Mouse (Mus musculus) brown adipose tissue, adult 24 weeks (tissue): ENCODE data around the gene Eif2ak3. TPM values are rescaled to one million over a fixed set of nuclear protein-coding genes. Genes with fewer than 3 reads are reported as not detected.

Experiments
- H3K27ac ChIP-seq: fragments of 200-500 bp; replicated peaks from 2 replicates; pipeline ENCODE4 v1.5.1; 2012; ENCODE audit warnings: low read depth, mild to moderate bottlenecking, low read length
- H3K4me1 ChIP-seq: fragments of 200-500 bp; 2 replicates; pipeline ENCODE4 v1.6.1; 2012; ENCODE audit warnings: low read length, mixed read lengths; ENCODE audit not compliant: control insufficient read depth, insufficient read depth, insufficient read length
- H3K4me3 ChIP-seq: fragments of 200-500 bp; 2 replicates; pipeline ENCODE4 v1.5.1; 2012; ENCODE audit warnings: low read depth, mild to moderate bottlenecking, low read length, moderate library complexity; ENCODE audit not compliant: insufficient read depth
- polyA plus RNA-seq: library from polyadenylated mRNA; stranded (reverse); fragments of >200 nt; gene quantifications from 2 replicates; pipeline ENCODE4 v1.2.4, GENCODE M21; 2012; ENCODE audit not compliant: missing spikeins, insufficient read depth, insufficient read length

Gene Eif2ak3
- polyA plus RNA-seq, 1 experiment: 6.5 TPM

DNA sequence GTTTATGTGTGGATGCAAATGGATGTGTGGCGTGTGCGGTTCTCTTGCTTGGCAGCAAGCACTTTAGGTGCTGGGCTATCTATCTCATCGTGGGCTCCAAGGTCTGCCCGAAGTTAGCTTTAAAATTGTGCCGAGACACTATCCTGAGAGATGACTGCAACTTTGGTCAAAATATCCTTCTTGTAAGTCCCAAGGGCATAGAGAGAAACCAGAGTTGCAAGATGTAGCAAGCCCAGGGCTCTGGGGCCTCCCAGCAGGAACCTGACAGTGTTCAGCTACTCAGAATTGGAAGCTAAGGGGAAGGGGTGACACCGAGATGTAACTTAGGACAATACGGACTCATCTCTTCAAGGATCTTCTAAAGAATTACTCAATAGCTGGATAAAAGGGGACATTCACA, 65.3 kb downstream of the Eif2ak3 start:
- H3K27ac ChIP-seq: no peak overlapping the region
- no peaks in the 10 kb centered on the region for H3K4me1 ChIP-seq
- H3K4me3 ChIP-seq: no peak overlapping the region

DNA sequence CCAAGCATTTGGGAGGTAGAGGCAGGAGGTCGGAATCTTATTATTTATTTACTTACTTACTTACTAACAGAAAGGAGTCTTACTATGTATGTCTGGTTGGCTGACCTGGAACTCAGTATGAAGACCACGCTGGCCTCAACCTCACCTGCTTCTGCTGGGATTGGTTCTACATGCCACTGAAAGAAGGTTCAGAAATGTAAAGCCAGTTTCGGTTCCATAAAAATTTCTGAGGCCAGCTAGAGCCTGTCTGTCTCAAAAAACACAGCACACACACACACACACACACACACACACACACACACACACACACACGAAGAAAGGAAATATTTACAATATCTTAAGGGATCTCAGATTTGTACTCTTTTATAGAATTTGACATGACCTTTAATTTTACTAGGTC, 66.0 kb downstream of the Eif2ak3 start:
- Histone ChIP-seq H3K27ac (no peak overlapping the region), H3K4me1 (no peaks in the 10 kb centered on the region), H3K4me3 (no peak overlapping the region)

DNA sequence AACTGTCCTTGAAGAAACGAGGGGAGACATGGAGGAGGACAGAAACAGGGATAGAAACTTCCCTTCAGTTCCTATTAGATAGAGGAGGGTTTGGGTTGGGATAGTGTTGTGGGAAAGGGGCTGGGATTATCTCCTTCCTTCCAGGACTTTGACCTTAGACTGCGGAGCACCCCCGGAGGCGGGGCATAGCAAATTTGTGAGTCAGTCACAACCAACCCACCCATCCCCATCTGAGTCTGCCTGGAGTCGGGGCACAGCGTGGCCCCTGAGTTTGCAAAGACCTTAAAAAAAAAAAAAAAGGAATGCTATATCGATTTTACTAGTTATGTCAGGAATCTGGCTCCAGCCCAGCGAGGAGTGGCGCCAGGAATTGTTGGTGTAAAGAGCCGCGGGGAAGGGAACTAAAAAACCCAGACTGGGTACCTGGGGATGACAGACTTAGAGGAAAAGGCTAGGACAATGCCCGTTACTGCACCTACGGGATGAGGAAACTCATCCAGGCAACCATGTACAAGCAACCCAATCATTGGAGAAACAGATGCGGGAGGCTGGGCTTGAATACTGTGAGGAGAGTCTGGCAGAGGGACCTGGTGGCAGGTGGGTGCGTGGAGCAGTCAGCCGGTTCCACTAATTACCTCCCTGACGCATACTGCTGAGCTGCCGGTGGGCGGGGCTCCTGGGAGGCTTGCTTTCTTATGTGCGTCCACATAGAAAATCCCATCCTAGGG, 67.5 kb downstream of the Eif2ak3 start:
- Histone ChIP-seq H3K27ac (no peak overlapping the region), H3K4me1 (no peaks in the 10 kb centered on the region), H3K4me3 (no peak overlapping the region)

DNA sequence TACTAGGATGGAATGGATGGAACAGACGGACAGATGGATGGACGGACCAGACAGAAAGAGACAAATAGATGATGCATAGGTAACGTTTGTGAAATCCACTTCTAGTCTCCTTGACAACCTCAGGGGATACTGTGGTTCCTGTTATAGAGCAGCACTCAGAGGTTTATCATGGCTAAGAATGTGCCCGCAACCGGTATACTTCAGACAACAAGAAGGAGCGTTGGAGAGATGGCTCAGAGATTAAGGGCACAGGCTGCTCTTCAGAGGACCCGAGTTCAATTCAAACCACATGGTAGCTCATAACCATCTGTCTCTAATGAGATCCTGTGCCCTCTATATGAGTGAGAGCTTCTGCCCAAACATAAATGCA, 68.1 kb downstream of the Eif2ak3 start:
- Histone ChIP-seq H3K4me3 (no peak overlapping the region), H3K27ac (no peak overlapping the region), H3K4me1 (no peaks in the 10 kb centered on the region)

DNA sequence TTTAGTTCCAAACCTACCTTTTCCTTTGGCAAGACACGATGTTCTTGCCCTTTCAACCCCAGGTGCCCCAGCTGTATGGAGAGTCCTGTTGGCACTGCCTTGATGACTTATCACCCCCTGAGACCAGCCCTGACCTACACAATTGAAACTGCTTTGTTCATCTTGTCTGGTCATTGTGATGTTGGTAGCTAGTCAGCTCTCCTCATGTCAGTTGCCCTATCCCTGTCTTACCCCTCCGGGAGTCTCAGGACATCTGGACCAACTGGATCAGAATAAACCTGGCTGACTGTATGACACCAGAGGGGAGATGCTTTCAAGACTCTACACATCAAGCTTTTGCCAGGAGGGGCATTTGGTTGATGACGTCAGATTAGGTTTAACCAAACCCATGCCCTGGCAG, 74.5 kb downstream of the Eif2ak3 start, which contains the start of gene Tex37:
TSS of gene Tex37 (minus strand) at position 101 of the 400 bp plus-strand sequence.
- Histone ChIP-seq H3K4me1 (no peaks in the 10 kb centered on the region), H3K4me3 (no peak within 1 kb of the TSS), H3K27ac (no peak within 1 kb of the TSS)

DNA sequence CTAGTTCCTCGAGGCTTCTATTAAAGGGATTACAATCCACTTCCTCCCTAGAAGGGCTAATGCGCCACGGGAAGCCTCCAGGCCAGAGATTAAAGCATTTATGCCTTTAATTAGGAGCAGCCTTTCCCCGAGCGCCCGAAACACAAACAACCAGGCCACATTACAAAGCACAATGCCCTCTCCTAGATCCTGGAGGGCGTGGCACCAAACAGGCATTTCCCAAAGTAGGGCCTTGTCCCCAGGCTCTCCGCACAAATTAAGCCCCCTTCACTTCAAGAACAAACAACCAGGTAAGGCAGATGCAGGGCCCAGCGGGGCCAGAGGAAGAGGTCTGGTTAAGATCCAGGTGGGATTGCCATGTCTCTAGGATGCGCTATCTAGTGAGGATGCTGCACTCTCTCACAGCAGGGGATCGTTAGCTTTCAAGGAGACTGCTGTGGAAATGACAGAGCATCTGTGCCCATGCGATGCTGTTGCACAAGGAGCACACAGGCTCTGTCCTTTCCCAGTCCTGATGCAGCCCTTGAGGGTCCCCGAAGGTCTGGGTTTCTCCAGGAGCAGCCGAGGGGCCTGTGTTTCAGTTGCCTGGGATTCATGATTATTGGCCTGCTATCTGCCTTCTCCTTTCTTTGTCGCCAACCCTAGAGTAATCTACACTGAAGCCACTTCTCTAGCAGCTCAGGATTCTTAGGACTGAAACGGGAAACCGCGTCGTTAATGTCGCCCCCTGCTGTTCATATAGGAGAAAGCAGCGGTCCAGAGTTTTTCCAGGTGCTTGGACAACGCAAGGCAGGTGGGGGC, 77.2 kb downstream of the Eif2ak3 start:
- Histone ChIP-seq H3K4me1 (no peaks in the 10 kb centered on the region), H3K4me3 (peak overlapping the region; percentile 39), H3K27ac (no peak overlapping the region)

DNA sequence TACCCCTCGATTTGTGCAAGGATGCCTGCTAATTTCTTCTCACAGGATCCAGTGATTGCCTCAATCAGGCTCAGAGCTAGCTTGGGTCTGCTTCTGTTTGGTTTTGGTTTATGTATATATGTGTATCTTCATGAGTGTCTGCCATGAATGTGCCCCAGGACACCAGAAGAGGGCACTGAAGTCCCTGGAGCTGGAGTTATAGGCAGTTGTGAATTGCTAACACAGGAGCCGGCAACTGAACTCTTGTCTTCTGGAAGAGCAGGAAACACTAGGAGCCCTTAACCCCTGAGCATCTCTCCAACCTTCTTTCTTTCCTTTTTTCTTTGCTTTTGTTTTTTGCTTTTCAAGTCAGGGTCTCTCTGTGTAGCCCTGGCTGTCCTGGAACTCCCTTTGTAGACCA, 87.5 kb downstream of the Eif2ak3 start:
- no peak overlapping the region for H3K27ac ChIP-seq
- H3K4me1 ChIP-seq: no peaks in the 10 kb centered on the region
- H3K4me3 ChIP-seq: no peak overlapping the region

DNA sequence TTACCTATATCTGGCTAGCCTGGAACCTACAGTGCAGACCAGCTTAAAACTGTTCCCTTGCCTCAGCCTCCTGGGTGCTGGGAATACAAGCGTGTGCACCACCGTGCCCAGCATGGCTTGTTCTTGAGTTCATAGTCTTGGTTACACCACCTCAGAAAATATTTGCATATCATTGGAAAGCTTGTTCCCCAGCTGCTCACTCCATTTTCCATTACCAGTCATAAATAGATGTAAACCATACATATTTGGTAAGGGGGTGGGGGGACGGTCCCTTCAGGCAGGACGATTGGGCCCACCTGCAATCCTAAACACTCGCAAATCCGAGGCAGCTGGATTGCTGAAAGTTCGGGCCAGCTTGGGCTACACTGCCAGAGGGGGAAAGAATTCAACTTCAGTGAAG, 109.0 kb downstream of the Eif2ak3 start:
- Histone ChIP-seq H3K4me1 (no peaks in the 10 kb centered on the region; the same call in 1 of the 2 replicates), H3K4me3 (no peak overlapping the region), H3K27ac (no peak overlapping the region)

DNA sequence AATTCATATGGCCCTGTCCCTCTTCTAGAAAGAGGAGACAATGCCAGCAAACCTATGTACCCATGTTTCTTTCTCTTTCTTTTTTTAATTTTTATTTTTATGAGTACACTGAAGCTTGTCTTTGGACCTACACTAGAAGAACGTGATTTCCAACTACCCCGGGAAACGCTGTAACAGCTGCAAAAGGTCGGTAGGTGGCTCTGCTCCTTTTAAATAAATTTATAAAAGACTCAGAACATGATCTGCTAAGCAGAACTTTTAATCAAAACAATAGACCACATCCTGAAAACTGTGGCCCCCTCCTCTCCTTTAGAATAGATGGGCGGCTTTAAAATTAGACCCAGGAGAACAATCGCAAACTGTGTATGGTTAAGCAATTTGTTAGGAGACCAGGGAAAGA, 109.7 kb downstream of the Eif2ak3 start:
- no peak overlapping the region for H3K4me3 ChIP-seq
- H3K4me1 ChIP-seq: no peaks in the 10 kb centered on the region; the same call in 1 of the 2 replicates
- H3K27ac ChIP-seq: no peak overlapping the region

Other genes starting within 250 kb of the Eif2ak3 start
- 18.1 and 42.6 TPM in 2 replicates for gene Rpia, start 52.3 kb upstream of the Eif2ak3 start, polyA plus RNA-seq
- not detected in 2 replicates for gene Tex37, start 74.4 kb downstream of the Eif2ak3 start, polyA plus RNA-seq
- not detected in 2 replicates for gene Foxi3, start 112.0 kb downstream of the Eif2ak3 start, polyA plus RNA-seq